Comparison of ENCODE assay signal across 8 mouse cellular contexts in genomic region chr2:28976635-28977034, GRCm38 (mm10).
A peak's percentile ranks its signal among the peaks of the same experiment; 100 is the strongest.
DNase-seq lines count a peak whose midpoint lies in the region; ATAC-seq lines count a peak whose summit lies in the region.

No protein-coding gene starts in this region.

- H3K9ac ChIP-seq in heart, embryonic 11.5 days (ENCODE audit: low read depth, low read length) = no peak overlapping the region
- no peak overlapping the region for H3K9ac ChIP-seq in limb, embryonic 11.5 days (ENCODE audit: low read length)

- H3K4me2 ChIP-seq in heart, embryonic 11.5 days = no peak overlapping the region
- no peak overlapping the region for H3K4me2 ChIP-seq in limb, embryonic 11.5 days (ENCODE audit: low read depth, severe bottlenecking)

- H3K27ac ChIP-seq in heart, embryonic 11.5 days (ENCODE audit: low read depth, low read length) = no peak overlapping the region
- H3K27ac ChIP-seq in limb, embryonic 11.5 days (replicated peaks; ENCODE audit: low read depth, low read length) = no peak overlapping the region

- ATAC-seq in heart, embryonic 11.5 days (replicated peaks; ENCODE audit: insufficient number of reproducible peaks, low FRiP score, low TSS enrichment) = no peak
- no peak for ATAC-seq in limb, embryonic 11.5 days (ENCODE audit: insufficient number of reproducible peaks, low FRiP score, low TSS enrichment, low read depth)

- H3K36me3 ChIP-seq in heart, embryonic 11.5 days (ENCODE audit: control insufficient read depth, insufficient read depth, low read length) = no peaks in the 10 kb centered on the region
- H3K36me3 ChIP-seq in limb, embryonic 11.5 days (ENCODE audit: control insufficient read depth, insufficient read depth, low read length) = no peaks in the 10 kb centered on the region
- H3K36me3 ChIP-seq in splenic B cell, adult 2 months (ENCODE audit: control insufficient read depth, insufficient read depth, low read length, poor library complexity, severe bottlenecking) = no peaks in the 10 kb centered on the region

- WGBS in heart, embryonic 11.5 days (ENCODE audit: insufficient replicate concordance) = 13% methylated on average over 7 of the region's 7 CpGs
- 10% methylated on average over 7 of the region's 7 CpGs for WGBS in limb, embryonic 11.5 days

- peaks cover 3% of the 10 kb centered on the region; the same call in 1 of the 2 replicates for H3K4me1 ChIP-seq in heart, embryonic 11.5 days (ENCODE audit: control insufficient read depth, insufficient read depth, low read length)
- peaks cover 20% of the 10 kb centered on the region for H3K4me1 ChIP-seq in limb, embryonic 11.5 days (ENCODE audit: control insufficient read depth, insufficient read depth, low read length)

- H3K9me3 ChIP-seq in heart, embryonic 11.5 days (replicated peaks; ENCODE audit: control insufficient read depth, low read length) = no peaks in the 10 kb centered on the region
- H3K9me3 ChIP-seq in limb, embryonic 11.5 days (ENCODE audit: control insufficient read depth, low read length) = no peaks in the 10 kb centered on the region

- peaks cover 26% of the 10 kb centered on the region for H3K27me3 ChIP-seq in heart, embryonic 11.5 days (ENCODE audit: control insufficient read depth, insufficient read depth, low read length)
- peaks cover 33% of the 10 kb centered on the region for H3K27me3 ChIP-seq in limb, embryonic 11.5 days (ENCODE audit: control insufficient read depth, insufficient read depth, low read length)
- H3K27me3 ChIP-seq in splenic B cell, adult 2 months (ENCODE audit: control insufficient read depth, insufficient read depth, low read length, poor library complexity, severe bottlenecking) = no peaks in the 10 kb centered on the region

- H3K4me3 ChIP-seq in heart, embryonic 11.5 days (ENCODE audit: low read depth, low read length) = no peak overlapping the region
- H3K4me3 ChIP-seq in limb, embryonic 11.5 days (ENCODE audit: low read depth, low read length) = no peak overlapping the region

- peak; percentile 67 to 80 for DNase-seq in heart, adult 18-20 months
- DNase-seq in cerebellum, postnatal 14 days = peak; percentile 87 to 93
- peak; percentile 50 to 58 for DNase-seq in frontal cortex, postnatal 36 days (ENCODE audit: low spot score in 2 of 2)
- peak; percentile 23 to 53 for DNase-seq in kidney, adult 8-10 months
- DNase-seq in limb, embryonic 11.5 days (ENCODE audit: low spot score) = peak; percentile 89
- DNase-seq in neural tube, embryonic 10.5 days (ENCODE audit: extremely low spot score, low spot score) = peak; percentile 74
- peak; percentile 70 for DNase-seq in splenic B cell, adult 2 months (ENCODE audit: low read depth, low spot score)

Comparison
In these comparisons a context has a peak if more than half of its experiments do, and no peak if none do; other contexts are left out.
1. DNase-seq: peak in every context shown above with its lines; median percentile 90 in cerebellum, postnatal 14 days; 89 in limb, embryonic 11.5 days; 74 in neural tube, embryonic 10.5 days; 74 in heart, adult 18-20 months; 70 in splenic B cell, adult 2 months; 54 in frontal cortex, postnatal 36 days; 38 in kidney, adult 8-10 months.